Mouse (Mus musculus) kidney, embryonic 15.5 days (tissue): ENCODE measurements at regions not wholly inside any gene's neighbourhood (a gene's known extent, or its start where the extent isn't known, plus 50 kb on each side); places are given as distances from the start of the nearest gene placed in this dataset.

ENCODE experiments used
- ATAC-seq: fragments of 200-750 bp; cut with Nextera tagmentation; replicated peaks from 2 replicates; pipeline ENCODE4 v1.8.0; 2017; ENCODE audit warnings: moderate TSS enrichment; ENCODE audit not compliant: low FRiP score
- H3K27ac ChIP-seq: fragments of 300-500 bp; sonication (generic); 2 replicates; pipeline ENCODE4 v1.5.1; 2015; ENCODE audit warnings: mild to moderate bottlenecking, inconsistent platforms
- H3K27me3 ChIP-seq: fragments of 300-500 bp; sonication (generic); 2 replicates; pipeline ENCODE4 v1.6.1; 2015; ENCODE audit warnings: inconsistent platforms
- H3K36me3 ChIP-seq: fragments of 300-500 bp; sonication (generic); 2 replicates; pipeline ENCODE4 v1.6.1; 2015; ENCODE audit warnings: inconsistent platforms
- H3K4me1 ChIP-seq: fragments of 300-500 bp; sonication (generic); 2 replicates; pipeline ENCODE4 v1.6.1; 2015; ENCODE audit warnings: inconsistent platforms
- H3K4me2 ChIP-seq: fragments of 300-500 bp; sonication (generic); 2 replicates; pipeline ENCODE4 v1.6.1; 2015; ENCODE audit warnings: moderate library complexity, mild to moderate bottlenecking, inconsistent platforms
- H3K4me3 ChIP-seq: fragments of 300-500 bp; sonication (generic); replicated peaks from 2 replicates; pipeline ENCODE4 v1.5.1; 2015; ENCODE audit warnings: mild to moderate bottlenecking, inconsistent platforms
- H3K9ac ChIP-seq: fragments of 300-500 bp; sonication (generic); 2 replicates; pipeline ENCODE4 v1.6.1; 2015; ENCODE audit warnings: mild to moderate bottlenecking, inconsistent platforms
- H3K9me3 ChIP-seq: fragments of 300-500 bp; sonication (generic); replicated peaks from 2 replicates; pipeline ENCODE4 v1.6.1; 2016; ENCODE audit warnings: inconsistent platforms
- WGBS: fragments of 180-500 bp; shearing (Covaris S2); methylation state at CpG from one replicate; pipeline ENCODE4 v1.1.7; 2015; ENCODE audit warnings: mixed read lengths; 5-methylcytosine and 5-hydroxymethylcytosine counted together

- ATAC-seq: no peak
- Histone ChIP-seq H3K9ac (no peak overlapping the region), H3K27me3 (no peaks in the 10 kb centered on the region), H3K27ac (no peak overlapping the region), H3K4me3 (no peak overlapping the region), H3K4me1 (no peaks in the 10 kb centered on the region), H3K4me2 (no peak overlapping the region), H3K36me3 (no peaks in the 10 kb centered on the region), H3K9me3 (no peaks in the 10 kb centered on the region)
- WGBS: 64% methylated on average over 3 of the region's 3 CpGs
These were observed 193.1 kb upstream of the Clnk start for GRCm38 (mm10) chr5:39069683-39070082.

GRCm38 (mm10) chr5:39063061-39063460 lies 186.4 kb upstream of the Clnk start:
- H3K27me3 ChIP-seq: no peaks in the 10 kb centered on the region
- no peak overlapping the region for H3K4me3 ChIP-seq
- no peaks in the 10 kb centered on the region for H3K9me3 ChIP-seq
- H3K9ac ChIP-seq: no peak overlapping the region
- 82% methylated on average over 3 of the region's 3 CpGs for WGBS
- no peak for ATAC-seq
- H3K36me3 ChIP-seq: no peaks in the 10 kb centered on the region
- H3K27ac ChIP-seq: no peak overlapping the region
- H3K4me1 ChIP-seq: no peaks in the 10 kb centered on the region
- no peak overlapping the region for H3K4me2 ChIP-seq

DNA sequence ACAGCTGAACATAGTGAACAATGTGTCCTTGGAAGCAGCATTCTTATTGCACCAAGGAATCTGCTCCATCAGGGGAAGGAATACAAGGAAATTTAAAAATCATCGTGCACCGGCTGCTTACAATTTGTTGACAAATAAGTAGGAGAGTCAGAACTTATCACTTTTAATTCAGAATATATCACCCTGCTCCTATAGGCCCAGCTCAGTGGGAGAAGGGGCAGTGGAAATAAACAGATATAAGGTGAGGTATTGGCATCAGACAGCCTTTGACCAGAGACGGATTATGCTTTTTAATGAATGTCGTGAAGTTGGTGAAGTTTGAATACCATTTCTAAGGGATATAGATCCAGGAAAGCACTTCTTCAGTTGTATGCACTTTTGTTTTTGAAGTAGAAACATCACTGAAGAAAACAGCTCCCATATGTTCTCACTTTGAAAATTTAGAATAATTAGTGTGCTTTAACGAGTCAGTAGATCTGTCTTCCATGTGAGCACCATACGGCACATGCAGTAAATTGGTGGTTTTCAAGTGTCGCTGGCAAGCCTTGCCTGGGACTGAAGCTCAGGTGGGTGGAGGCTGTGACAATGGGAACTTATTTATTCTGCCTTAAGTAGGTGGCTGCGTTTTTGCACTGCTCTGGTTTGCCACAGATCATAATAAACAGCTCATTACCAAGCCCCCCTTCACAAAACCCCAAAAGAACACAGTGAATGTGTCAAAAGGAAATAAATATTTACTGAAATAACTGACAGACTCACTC lies 176.1 kb upstream of the Clnk start:
- H3K4me3 ChIP-seq: no peak overlapping the region
- no peaks in the 10 kb centered on the region for H3K9me3 ChIP-seq
- H3K9ac ChIP-seq: no peak overlapping the region
- no peak overlapping the region for H3K4me2 ChIP-seq
- H3K27me3 ChIP-seq: no peaks in the 10 kb centered on the region
- H3K4me1 ChIP-seq: no peaks in the 10 kb centered on the region
- ATAC-seq: no peak
- H3K36me3 ChIP-seq: no peaks in the 10 kb centered on the region
- H3K27ac ChIP-seq: no peak overlapping the region
- 88% methylated on average over 8 of the region's 8 CpGs for WGBS

DNA sequence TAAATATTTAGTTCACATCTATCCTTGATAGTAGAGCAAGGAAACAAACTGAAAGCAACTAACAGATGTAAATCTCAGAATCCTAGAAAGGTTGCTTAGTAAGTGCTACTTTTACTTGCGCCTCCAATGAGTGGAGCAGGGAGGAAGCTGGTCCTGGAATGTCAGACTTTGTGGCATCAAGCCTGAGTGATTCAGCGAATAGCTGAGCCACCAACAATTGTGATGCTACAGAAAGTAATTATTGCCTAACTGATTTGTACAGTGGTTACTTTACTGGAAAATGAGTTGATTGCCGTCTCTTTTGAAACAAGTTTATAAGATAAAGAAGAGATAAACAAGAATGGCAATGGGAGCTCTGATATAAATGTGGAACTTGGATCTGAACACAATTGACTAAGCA lies 173.9 kb upstream of the Clnk start:
- 81% methylated on average over 3 of the region's 3 CpGs for WGBS
- no peak for ATAC-seq

DNA sequence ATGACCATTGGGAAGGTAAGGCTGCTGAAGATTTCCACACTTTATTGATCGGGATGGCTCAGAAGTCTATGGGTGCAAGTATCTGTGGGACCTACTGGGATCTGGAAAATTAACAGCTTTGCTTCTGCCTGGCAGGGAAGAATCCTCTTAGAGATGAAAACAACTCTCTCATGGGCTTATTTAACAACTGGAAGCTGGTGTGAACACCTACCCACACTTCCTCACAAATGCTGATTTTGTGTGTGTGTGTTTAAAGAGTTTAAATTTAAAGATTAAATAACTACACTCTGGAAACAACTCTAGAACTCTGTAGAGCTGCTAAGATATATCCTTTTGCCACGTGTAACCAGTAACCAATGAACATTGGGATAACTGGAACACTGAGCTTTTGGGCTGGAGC lies 172.5 kb upstream of the Clnk start:
- no peak overlapping the region for H3K27ac ChIP-seq
- H3K9ac ChIP-seq: no peak overlapping the region
- no peaks in the 10 kb centered on the region for H3K9me3 ChIP-seq
- H3K4me1 ChIP-seq: no peaks in the 10 kb centered on the region
- no peak for ATAC-seq
- 76% methylated on average over 2 of the region's 2 CpGs for WGBS
- H3K4me2 ChIP-seq: no peak overlapping the region
- no peaks in the 10 kb centered on the region for H3K27me3 ChIP-seq
- no peaks in the 10 kb centered on the region for H3K36me3 ChIP-seq
- no peak overlapping the region for H3K4me3 ChIP-seq

More for the DNA sequence above, 173.9 kb upstream of the Clnk start:
- Histone ChIP-seq H3K27me3 (no peaks in the 10 kb centered on the region), H3K4me1 (no peaks in the 10 kb centered on the region), H3K36me3 (no peaks in the 10 kb centered on the region), H3K4me3 (no peak overlapping the region), H3K27ac (no peak overlapping the region), H3K9ac (no peak overlapping the region), H3K9me3 (no peaks in the 10 kb centered on the region), H3K4me2 (no peak overlapping the region)

DNA sequence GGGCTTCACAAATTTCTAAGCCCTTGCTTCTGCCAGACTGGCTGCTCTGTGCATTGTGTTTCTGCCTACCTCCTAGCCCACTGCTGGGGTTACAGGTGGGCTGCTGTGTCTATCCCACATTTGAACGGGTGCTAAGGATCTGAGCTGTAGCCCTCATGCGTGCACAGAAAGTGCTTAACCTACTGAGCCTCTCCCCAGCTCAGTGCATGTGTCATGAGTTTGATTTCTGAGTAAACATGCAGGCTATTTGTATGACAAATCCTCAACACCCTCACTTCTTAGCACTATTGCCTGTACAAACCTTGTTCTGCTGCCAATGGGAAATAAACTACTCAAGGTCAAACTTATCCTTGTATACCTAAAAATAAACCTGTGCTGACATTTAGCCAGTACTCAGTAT lies 163.9 kb upstream of the Clnk start:
- WGBS: 69% methylated on average over 2 of the region's 2 CpGs
- Histone ChIP-seq H3K27me3 (no peaks in the 10 kb centered on the region), H3K27ac (no peak overlapping the region), H3K9me3 (no peaks in the 10 kb centered on the region), H3K9ac (no peak overlapping the region), H3K36me3 (no peaks in the 10 kb centered on the region), H3K4me1 (no peaks in the 10 kb centered on the region), H3K4me2 (no peak overlapping the region), H3K4me3 (no peak overlapping the region)
- no peak for ATAC-seq

DNA sequence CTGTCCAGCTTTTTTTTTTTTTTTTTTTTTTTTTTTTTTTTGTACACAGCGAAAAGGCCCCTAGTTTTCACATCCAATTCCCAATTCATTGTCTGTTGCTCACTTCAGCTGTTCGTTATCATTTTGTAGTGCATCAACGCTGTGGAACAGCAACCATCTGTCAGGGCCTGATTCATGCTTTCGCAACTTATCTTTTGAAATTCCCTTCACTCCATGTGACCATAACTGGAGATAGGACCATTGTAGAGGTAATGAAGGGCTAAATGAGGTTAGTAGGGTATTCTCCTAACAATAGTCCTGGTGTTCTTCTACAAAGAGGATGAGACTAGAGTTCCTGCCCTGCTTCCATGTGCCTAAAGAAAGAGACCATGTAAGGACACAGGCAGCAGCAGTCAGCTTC lies 146.6 kb upstream of the Clnk start:
- 89% methylated on average over 4 of the region's 4 CpGs for WGBS
- Histone ChIP-seq H3K4me1 (no peaks in the 10 kb centered on the region), H3K9ac (no peak overlapping the region), H3K4me2 (no peak overlapping the region), H3K36me3 (no peaks in the 10 kb centered on the region), H3K9me3 (no peaks in the 10 kb centered on the region), H3K27me3 (no peaks in the 10 kb centered on the region), H3K27ac (no peak overlapping the region), H3K4me3 (no peak overlapping the region)
- ATAC-seq: no peak

DNA sequence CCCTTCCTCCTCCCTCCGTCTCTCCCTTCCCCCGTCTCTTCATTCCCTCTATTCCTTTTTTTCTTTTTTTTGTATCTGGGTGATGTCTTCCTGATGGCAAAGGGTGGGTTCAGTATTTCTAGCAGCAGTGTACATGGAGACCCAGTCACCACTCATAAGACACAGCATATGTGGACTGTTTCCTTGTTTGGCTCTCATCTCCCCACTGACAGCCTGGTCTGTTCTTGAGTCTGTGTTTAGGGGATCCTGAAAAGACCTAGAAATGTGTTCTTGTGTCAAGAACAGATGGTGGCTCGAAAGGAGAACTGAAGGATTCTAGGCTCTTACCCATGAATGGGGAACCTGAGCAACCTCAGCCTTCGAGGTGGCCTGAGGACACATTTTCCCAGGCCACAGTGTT lies 124.0 kb upstream of the Clnk start:
- H3K36me3 ChIP-seq: no peaks in the 10 kb centered on the region
- no peaks in the 10 kb centered on the region for H3K4me1 ChIP-seq
- H3K27me3 ChIP-seq: no peaks in the 10 kb centered on the region
- 82% methylated on average over 4 of the region's 4 CpGs for WGBS
- no peaks in the 10 kb centered on the region for H3K9me3 ChIP-seq
- no peak overlapping the region for H3K4me3 ChIP-seq
- H3K4me2 ChIP-seq: no peak overlapping the region
- no peak overlapping the region for H3K9ac ChIP-seq
- H3K27ac ChIP-seq: no peak overlapping the region
- no peak for ATAC-seq

GRCm38 (mm10) chr5:38999700-39000099 lies 123.1 kb upstream of the Clnk start:
- 31% methylated on average over 2 of the region's 2 CpGs for WGBS
- Histone ChIP-seq H3K4me3 (no peak overlapping the region), H3K9ac (no peak overlapping the region), H3K4me1 (no peaks in the 10 kb centered on the region), H3K4me2 (no peak overlapping the region), H3K27me3 (no peaks in the 10 kb centered on the region), H3K9me3 (no peaks in the 10 kb centered on the region), H3K27ac (no peak overlapping the region), H3K36me3 (no peaks in the 10 kb centered on the region)
- no peak for ATAC-seq

DNA sequence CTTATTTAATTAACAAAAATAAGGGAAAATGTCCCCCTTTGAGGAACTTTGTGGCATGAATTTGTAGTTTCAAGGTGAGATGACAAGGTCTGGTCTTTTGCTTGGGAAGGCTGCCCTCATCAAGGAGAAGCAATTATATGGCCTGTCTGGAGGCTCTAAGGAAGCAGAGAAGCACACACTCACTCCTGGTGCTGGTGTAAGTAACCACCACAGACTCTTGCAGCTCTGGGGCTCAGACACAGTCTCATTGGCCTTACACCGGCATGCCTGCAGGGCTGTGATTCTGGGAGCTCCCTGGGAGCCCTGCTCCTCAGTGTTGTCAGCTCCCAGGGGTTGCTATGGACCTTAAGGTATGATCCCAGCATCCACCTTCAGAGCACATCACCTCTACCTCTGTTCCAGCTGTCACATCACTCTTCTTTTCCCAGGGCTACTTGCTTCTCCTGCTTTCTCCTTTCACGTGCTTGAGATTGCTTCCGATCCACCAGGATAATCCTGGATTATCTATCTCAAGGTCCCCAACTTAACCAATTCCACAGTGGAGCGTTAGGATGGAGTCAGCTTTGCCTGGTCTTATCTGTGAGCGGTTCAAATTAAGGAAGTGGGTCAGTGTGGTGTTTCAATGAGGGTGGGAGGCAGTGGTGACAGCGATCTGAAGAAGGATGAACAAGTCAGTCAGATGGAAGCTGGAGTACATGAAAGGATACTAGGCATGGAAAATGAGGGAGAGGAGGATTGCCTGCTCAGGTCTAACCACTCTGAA lies 96.0 kb upstream of the Clnk start:
- H3K36me3 ChIP-seq: no peaks in the 10 kb centered on the region
- ATAC-seq: no peak
- no peaks in the 10 kb centered on the region for H3K27me3 ChIP-seq
- no peaks in the 10 kb centered on the region for H3K4me1 ChIP-seq
- H3K9me3 ChIP-seq: no peaks in the 10 kb centered on the region
- H3K4me3 ChIP-seq: no peak overlapping the region
- H3K27ac ChIP-seq: no peak overlapping the region
- H3K4me2 ChIP-seq: no peak overlapping the region
- 73% methylated on average over 6 of the region's 6 CpGs for WGBS
- H3K9ac ChIP-seq: no peak overlapping the region

- Histone ChIP-seq H3K36me3 (no peaks in the 10 kb centered on the region), H3K4me1 (no peaks in the 10 kb centered on the region), H3K27ac (no peak overlapping the region), H3K9ac (no peak overlapping the region), H3K9me3 (no peaks in the 10 kb centered on the region), H3K4me2 (no peak overlapping the region), H3K4me3 (no peak overlapping the region), H3K27me3 (no peaks in the 10 kb centered on the region)
- 84% methylated on average over 4 of the region's 4 CpGs for WGBS
- no peak for ATAC-seq
These were observed 93.9 kb upstream of the Clnk start for GRCm38 (mm10) chr5:38970497-38970896.

- ATAC-seq: no peak
- Histone ChIP-seq H3K36me3 (no peaks in the 10 kb centered on the region), H3K27ac (no peak overlapping the region), H3K4me3 (no peak overlapping the region), H3K9ac (no peak overlapping the region), H3K4me1 (no peaks in the 10 kb centered on the region), H3K4me2 (no peak overlapping the region), H3K9me3 (no peaks in the 10 kb centered on the region), H3K27me3 (no peaks in the 10 kb centered on the region)
- WGBS: 61% methylated on average over 1 of the region's 1 CpGs
These were observed 90.4 kb upstream of the Clnk start for GRCm38 (mm10) chr5:38967010-38967409.

DNA sequence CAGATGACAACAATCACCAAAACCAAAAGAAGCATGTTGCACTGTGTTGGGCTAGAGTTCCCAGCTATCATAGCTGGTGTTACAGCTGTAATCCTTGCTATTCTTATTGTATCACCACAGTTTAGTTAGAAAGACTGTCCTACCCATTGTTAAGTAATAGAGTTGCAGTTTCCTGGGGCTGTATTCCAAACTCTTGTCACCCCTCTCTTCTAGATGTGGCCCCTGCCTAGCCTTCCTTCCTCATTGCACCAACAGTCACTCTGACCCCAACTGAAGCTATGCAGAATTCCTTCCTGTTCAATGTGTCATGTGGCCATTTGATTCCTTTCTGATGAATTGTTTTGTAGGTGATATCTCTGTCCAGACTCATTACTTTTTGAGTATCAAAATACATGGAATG lies 87.8 kb upstream of the Clnk start:
- no peaks in the 10 kb centered on the region for H3K9me3 ChIP-seq
- no peak overlapping the region for H3K9ac ChIP-seq
- no peaks in the 10 kb centered on the region for H3K27me3 ChIP-seq
- H3K4me1 ChIP-seq: no peaks in the 10 kb centered on the region
- ATAC-seq: no peak
- no peaks in the 10 kb centered on the region for H3K36me3 ChIP-seq
- H3K4me2 ChIP-seq: no peak overlapping the region
- H3K27ac ChIP-seq: no peak overlapping the region
- H3K4me3 ChIP-seq: no peak overlapping the region
